Mouse (Mus musculus) liver, postnatal 0 days (tissue): Measurements from ENCODE around the gene Myl9. TPM values are rescaled to one million over a fixed set of nuclear protein-coding genes. Genes with fewer than 3 reads are reported as not detected.
"Not testable (repeated sequence)": the region's sequence is repeated elsewhere in the genome, so short reads cannot be mapped to it uniquely, and the experiment has no call there.

Experiments used
- ATAC-seq: fragments of 200-750 bp; cut with Nextera tagmentation; 2 replicates; pipeline ENCODE4 v1.8.0; 2017; ENCODE audit warnings: mild to moderate bottlenecking, moderate library complexity
- DNase-seq: peaks from one replicate; pipeline ENCODE4 v3.0.0-alpha.2; 2016
- H3K27ac ChIP-seq: fragments of 300-500 bp; sonication (generic); 2 replicates; pipeline ENCODE4 v1.5.1; 2014; ENCODE audit warnings: antibody characterized with exemption, moderate library complexity, mild to moderate bottlenecking, low read depth
- H3K27me3 ChIP-seq: fragments of 300-500 bp; sonication (generic); 2 replicates; pipeline ENCODE4 v1.6.1; 2014; ENCODE audit warnings: low read length, control low read depth, mixed read lengths; ENCODE audit not compliant: insufficient read depth
- H3K36me3 ChIP-seq: fragments of 300-500 bp; sonication (generic); replicated peaks from 2 replicates; pipeline ENCODE4 v1.6.1; 2014; ENCODE audit warnings: mild to moderate bottlenecking, control low read depth, low read length, moderate library complexity, mixed read lengths; ENCODE audit not compliant: insufficient read depth
- H3K4me1 ChIP-seq: fragments of 300-500 bp; sonication (generic); 2 replicates; pipeline ENCODE4 v1.6.1; 2014; ENCODE audit warnings: antibody characterized with exemption, mild to moderate bottlenecking, control low read depth; ENCODE audit not compliant: insufficient read depth
- H3K4me2 ChIP-seq: fragments of 300-500 bp; sonication (generic); 2 replicates; pipeline ENCODE4 v1.6.1; 2014; ENCODE audit warnings: low read depth, mild to moderate bottlenecking, low read length, moderate library complexity, mixed read lengths
- H3K4me3 ChIP-seq: fragments of 300-500 bp; sonication (generic); 2 replicates; pipeline ENCODE4 v1.5.1; 2014; ENCODE audit warnings: low read depth, low read length
- H3K9ac ChIP-seq: fragments of 300-500 bp; sonication (generic); replicated peaks from 2 replicates; pipeline ENCODE4 v1.6.1; 2014; ENCODE audit warnings: mild to moderate bottlenecking, moderate library complexity
- H3K9me3 ChIP-seq: fragments of 300-500 bp; sonication (generic); 2 replicates; pipeline ENCODE4 v1.6.1; 2016; ENCODE audit warnings: mild to moderate bottlenecking, control low read depth, low read length, mixed read lengths
- CTCF ChIP-seq: sonication (generic); IDR thresholded peaks from 2 replicates; pipeline ENCODE4 v1.5.1; 2016; ENCODE audit warnings: antibody characterized with exemption, low read depth
- EP300 ChIP-seq: IDR thresholded peaks from 2 replicates; pipeline ENCODE4 v1.6.1; 2016; ENCODE audit warnings: antibody characterized with exemption, low read depth, mild to moderate bottlenecking
- WGBS: fragments of 180-500 bp; shearing (Covaris S2); extraction: QIAGEN DNeasy Blood & Tissue Kit; methylation state at CpG from one replicate; pipeline ENCODE4 v1.1.7; 2014; ENCODE audit not compliant: insufficient replicate concordance; 5-methylcytosine and 5-hydroxymethylcytosine counted together
- polyA plus RNA-seq: library from polyadenylated mRNA; unstranded; fragments of >200 nt; fragmentation: Nextera tagmentation; extraction: Ambion mirVana; gene quantifications from 2 replicates; pipeline ENCODE4 v1.2.1, GENCODE M21; 2015

Gene Myl9
- polyA plus RNA-seq, 1 experiment from 2014 or later: 51.2 TPM

GRCm38 (mm10) chr2:156801045-156801444, 25.8 kb downstream of the Myl9 start:
- 76% methylated on average over 4 of the region's 4 CpGs for WGBS
- no peak for DNase-seq

DNA sequence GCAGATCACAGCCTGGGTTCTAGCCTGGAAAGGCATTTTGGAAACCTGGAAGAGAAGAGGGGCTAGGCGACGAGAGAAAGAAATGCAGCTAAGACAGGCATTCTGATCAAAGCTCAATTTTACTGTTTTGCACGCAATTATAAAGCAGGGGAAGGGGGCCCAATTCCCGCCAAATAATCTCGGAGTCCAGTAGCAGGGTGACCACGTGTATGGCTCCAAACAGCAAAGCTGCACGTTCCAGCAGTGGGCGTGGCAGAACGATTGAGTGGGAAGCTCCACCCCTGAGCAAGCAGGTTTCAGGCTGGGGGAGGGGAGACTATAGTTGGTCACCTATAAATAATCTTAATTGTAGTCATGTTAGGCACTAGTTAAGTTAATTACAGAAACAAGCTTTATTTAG, 26.9 kb downstream of the Myl9 start:
- DNase-seq, H3K9me3 ChIP-seq, H3K27me3 ChIP-seq, H3K4me1 ChIP-seq, H3K36me3 ChIP-seq, H3K4me2 ChIP-seq, H3K27ac ChIP-seq, H3K9ac ChIP-seq, H3K4me3 ChIP-seq, ATAC-seq: not testable (repeated sequence)
- WGBS: 38% methylated on average over 9 of the region's 9 CpGs

More at GRCm38 (mm10) chr2:156801045-156801444, 25.8 kb downstream of the Myl9 start:
- no peak overlapping the region for H3K4me2 ChIP-seq
- ATAC-seq: no peak
- H3K4me3 ChIP-seq: no peak overlapping the region
- H3K27ac ChIP-seq: no peak overlapping the region
- H3K36me3 ChIP-seq: no peaks in the 10 kb centered on the region
- H3K27me3 ChIP-seq: no peaks in the 10 kb centered on the region
- no peaks in the 10 kb centered on the region for H3K4me1 ChIP-seq
- TF ChIP-seq EP300 (no peak), CTCF (no peak)
- H3K9me3 ChIP-seq: peaks cover 4% of the 10 kb centered on the region; the same call in 1 of the 2 replicates
- H3K9ac ChIP-seq: no peak overlapping the region

GRCm38 (mm10) chr2:156803698-156804372, 28.6 kb downstream of the Myl9 start:
- Histone ChIP-seq H3K27me3 (no peaks in the 10 kb centered on the region), H3K4me3 (no peak overlapping the region), H3K9me3 (no peaks in the 10 kb centered on the region), H3K4me1 (no peaks in the 10 kb centered on the region), H3K36me3 (no peaks in the 10 kb centered on the region), H3K27ac (no peak overlapping the region), H3K4me2 (no peak overlapping the region), H3K9ac (no peak overlapping the region)
- no peak for ATAC-seq
- WGBS: 45% methylated on average over 4 of the region's 4 CpGs
- DNase-seq: no peak
- no peak for TF ChIP-seq CTCF
- TF ChIP-seq EP300: 0 out of 2 replicates have a peak, but pooled peaks have one; percentile 20

DNA sequence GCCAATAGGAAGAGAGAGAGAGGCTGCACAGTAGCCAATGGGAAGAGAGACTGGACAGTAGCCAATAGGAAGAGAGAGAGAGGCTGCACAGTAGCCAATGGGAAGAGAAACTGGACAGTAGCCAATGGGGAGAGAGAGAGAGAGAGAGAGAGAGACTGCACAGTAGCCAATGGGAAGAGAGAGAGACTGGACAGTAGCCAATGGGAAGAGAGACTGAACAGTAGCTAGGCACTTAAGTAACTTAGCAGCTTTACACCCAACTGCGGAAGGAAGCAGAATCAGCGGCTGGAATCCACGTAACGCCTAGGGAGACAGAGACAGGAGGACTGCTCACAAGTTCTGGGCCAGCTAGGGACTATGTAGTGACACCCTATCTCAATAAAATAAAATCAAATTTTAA, 29.4 kb downstream of the Myl9 start:
- 99% methylated on average over 4 of the region's 4 CpGs for WGBS
- H3K27ac ChIP-seq: no peak overlapping the region
- H3K27me3 ChIP-seq: no peaks in the 10 kb centered on the region
- TF ChIP-seq CTCF (no peak), EP300 (no peak)
- no peak overlapping the region for H3K4me3 ChIP-seq
- no peaks in the 10 kb centered on the region for H3K36me3 ChIP-seq
- ATAC-seq (no peak), DNase-seq (no peak)
- H3K9me3 ChIP-seq: no peaks in the 10 kb centered on the region
- H3K4me1 ChIP-seq: no peaks in the 10 kb centered on the region
- H3K4me2 ChIP-seq: no peak overlapping the region
- H3K9ac ChIP-seq: no peak overlapping the region

GRCm38 (mm10) chr2:156806886-156807285, 31.7 kb downstream of the Myl9 start:
- 58% methylated on average over 6 of the region's 6 CpGs for WGBS
- Histone ChIP-seq H3K9ac (no peak overlapping the region), H3K4me1 (no peaks in the 10 kb centered on the region), H3K4me2 (no peak overlapping the region), H3K36me3 (no peaks in the 10 kb centered on the region), H3K9me3 (no peaks in the 10 kb centered on the region), H3K27ac (no peak overlapping the region), H3K4me3 (no peak overlapping the region), H3K27me3 (no peaks in the 10 kb centered on the region)
- no peak for DNase-seq
- no peak for ATAC-seq
- TF ChIP-seq EP300: no peak
- TF ChIP-seq CTCF: no peak

DNA sequence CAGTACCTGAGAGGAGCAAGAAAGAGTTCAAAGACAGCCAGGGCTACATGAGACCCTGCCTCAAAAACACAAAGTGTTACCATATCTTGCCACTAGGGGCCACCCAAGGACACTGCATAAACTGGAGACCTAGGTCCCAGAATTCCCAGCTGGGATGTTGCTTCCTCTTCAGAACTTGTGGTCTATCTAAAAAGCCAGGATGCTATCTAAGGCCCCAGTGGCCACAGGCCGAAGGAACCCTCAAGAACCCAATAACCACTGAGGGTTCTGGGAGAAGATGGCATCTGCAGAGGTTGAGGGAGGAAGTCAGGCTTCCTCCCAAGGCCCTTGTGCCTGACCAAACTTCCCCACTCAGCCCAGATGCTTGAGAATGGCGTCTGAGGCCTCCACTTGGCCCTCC, 34.4 kb downstream of the Myl9 start:
- Histone ChIP-seq H3K4me2 (no peak overlapping the region), H3K27me3 (no peaks in the 10 kb centered on the region), H3K36me3 (no peaks in the 10 kb centered on the region), H3K9ac (no peak overlapping the region), H3K27ac (no peak overlapping the region), H3K9me3 (no peaks in the 10 kb centered on the region), H3K4me3 (no peak overlapping the region), H3K4me1 (no peaks in the 10 kb centered on the region)
- ATAC-seq: no peak
- WGBS: 11% methylated on average over 2 of the region's 2 CpGs
- peak; percentile 52 for DNase-seq
- TF ChIP-seq EP300 (no peak), CTCF (peak; percentile 85)
